Mouse (Mus musculus) layer of hippocampus, postnatal 25 days (tissue): ENCODE data around the gene Rara. TPM values are rescaled to one million over a fixed set of nuclear protein-coding genes. Genes with fewer than 3 reads are reported as not detected.
A peak's percentile ranks its signal among the peaks of the same experiment; 100 is the strongest.

ENCODE experiments used
- DNase-seq, 2 experiments: peaks; one replicate each; pipeline ENCODE4 v3.0.0; 2022; ENCODE audit warnings: mixed read lengths in 2 of 2, low spot score in 1 of 2; ENCODE audit errors: extremely low spot score in 1 of 2
- total RNA-seq, 2 experiments: library from RNA; stranded (reverse); gene quantifications; 2 replicates each; pipeline ENCODE4 v1.2.3; 2021

Gene Rara
- total RNA-seq, 2 experiments from 2014 or later, result 17.0 to 17.7 TPM

DNA sequence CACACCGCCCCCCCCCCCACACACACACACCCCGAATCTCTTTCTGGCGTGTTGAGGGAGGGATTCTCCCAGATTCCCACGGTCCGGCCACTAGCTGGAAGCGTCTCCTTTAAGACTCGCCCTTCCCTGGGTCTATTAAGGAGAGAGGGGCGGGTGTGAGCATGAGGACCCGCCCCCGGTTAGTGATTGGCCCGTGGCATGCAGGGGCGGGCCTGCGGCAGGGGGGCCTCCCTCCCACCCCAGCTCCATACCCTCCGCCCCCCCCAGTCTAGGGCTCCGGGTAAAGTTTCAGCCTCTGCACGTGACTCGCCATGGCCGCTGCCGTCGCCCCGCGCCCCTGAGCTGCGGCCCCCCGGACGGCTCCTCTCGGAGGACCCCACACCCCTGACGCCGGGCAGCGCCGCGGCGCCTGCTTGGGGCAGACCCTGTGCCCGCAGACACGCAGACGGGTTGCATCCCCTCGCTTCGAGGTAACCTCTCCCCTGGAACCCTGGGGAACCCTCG is 9.8 kb downstream of the Rara start:
- no peak for DNase-seq

DNA sequence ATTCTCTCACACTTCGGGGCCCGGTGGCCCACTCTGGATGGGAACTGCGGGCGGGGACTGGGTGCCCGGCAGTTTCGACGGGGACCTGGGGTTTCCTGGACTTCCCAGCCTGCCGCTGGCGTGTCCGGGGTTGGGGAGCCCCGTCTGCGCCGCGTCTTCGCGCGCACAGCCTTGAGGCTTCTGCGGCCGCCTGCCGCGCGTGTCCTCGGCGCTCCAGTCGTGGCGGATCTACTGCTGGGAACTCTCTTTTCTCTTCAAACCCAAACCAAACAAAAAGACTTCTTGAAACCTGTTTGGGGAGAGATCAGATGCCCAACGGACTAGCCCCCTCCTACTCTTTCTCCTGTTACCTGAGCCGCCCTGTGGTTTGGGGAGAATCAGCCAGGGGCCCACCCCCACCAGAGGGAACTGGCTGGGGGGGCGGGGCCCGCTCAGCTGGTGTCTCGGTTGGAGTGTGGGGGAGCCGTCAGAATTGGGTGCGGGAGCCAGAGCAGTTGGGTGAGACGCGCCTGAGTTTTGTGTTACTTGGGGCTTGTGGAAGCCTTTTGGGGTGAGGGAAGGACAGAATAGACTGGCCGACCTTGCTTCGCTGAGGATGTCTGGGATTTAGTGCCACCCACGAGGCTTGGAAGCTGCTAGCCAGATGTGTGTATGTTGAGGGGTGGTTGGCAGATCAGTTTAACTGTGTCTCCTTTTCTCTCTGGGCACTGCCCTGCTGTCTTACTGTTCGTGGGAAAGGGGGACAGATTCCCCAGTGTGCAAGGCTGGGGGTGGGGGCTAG is 10.5 kb downstream of the Rara start:
- DNase-seq, result no peak

DNA sequence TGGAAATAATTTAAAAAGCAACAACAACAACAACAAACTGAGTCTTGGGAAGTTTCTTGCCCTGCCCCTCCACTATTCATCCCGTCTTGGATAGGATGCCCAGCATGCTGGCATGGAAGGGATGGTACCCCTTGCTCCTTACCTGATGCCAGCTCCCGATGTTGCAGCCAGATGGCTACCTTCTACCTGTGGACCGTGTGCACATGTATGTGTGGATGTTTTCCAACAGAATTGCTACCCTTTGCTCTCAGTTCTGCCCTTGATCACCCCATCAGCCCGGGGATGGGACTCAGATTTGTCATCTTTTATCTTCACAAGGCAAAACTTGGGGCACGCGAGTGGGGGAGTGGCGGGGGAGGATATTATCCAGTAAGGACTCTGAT is 11.1 kb downstream of the Rara start:
- DNase-seq, result no peak

DNA sequence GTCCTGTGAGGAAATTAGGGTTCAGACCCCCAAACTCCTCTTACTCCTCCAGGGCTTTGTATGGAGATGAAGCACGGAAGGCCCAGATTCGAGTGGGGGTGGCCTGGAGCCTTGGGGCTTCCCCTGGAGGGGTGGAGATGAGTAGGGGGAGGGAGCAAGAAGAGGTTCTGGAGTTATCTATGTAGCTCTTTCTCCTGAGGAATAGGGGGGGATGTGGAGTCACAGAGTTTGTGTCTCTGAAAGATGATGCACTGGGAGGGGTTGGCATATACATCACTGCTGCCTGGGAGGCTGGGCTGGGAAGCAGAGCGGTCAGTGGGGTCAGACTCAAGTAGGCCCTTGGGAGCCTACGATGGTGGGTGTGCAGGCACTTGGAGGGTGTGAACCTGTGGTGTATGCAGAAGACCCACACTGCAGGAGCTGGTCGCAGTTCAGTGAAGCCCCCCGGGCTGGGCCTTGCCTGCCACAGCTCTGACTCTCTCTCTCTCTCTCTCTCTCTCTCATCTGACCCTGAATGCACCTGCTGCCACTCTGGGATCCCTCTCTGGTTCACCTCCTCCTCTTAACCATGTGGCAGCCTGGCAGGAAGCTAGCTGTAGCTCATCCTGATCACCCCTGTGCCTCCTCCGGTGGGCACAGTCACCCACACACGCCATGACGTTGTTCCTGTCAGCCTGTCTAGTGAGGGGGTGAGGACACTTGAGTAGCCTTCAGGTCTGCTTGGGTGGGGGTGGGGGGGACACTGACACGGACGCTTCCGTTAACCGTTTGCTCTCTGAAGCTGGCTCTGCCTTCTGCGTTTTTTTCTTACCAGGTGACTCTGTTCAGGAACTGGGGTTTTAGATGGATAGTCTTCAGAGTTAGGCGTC is 11.7 kb downstream of the Rara start:
- DNase-seq, result no peak

DNA sequence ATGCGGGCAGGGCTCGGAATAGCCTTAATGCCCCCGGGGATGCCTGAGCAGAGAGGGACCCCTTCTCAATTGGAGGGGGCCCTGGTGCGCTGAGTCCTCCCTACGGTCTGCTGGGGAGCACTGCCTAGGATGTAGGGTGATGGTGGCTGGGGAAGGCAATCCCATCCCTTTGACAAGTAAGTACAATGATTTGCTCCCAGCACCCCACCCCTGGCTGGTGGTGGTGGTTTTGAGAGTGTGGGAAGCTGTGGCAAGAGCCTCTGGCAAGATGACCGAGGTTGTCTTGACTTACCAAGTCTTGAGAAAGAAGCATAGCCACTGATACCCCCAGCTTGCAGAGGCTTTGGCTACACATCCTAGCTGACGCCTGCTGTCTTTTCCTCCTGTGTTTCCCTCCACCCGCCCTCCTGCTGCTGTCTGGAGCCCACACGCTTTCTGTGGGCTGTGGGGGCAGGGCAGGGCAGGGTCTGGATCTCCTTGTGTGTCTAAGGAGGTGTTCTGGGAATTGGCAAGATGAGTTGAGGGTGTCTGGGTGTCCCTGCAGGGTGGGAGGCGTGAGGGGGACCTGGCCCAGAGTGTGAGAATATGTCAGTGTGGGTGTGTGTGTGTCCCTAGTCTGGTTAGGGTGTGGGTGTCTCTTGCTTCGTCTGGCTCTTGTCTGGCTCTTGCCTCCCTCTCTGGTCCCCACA is 12.5 kb downstream of the Rara start:
- DNase-seq, result no peak

DNA sequence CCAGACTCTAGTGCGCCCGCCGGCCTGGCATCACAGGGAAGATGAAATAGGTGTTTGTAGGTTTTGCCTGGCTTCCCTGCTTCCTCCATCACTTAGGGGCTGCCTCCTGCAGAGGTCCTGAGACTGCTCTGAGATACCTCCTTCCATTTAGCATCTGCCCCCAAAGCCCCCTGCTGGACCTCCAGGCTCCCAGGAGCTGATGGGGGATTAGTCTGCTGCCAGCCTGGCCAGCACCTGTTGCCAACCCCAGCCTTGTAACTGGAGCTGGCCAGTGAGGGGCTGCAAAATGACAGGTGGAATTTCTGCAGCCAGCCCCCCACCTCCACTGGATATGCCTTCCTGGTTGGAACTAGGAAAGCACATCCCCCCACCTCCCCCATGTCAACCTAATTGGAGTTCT is 13.2 kb downstream of the Rara start:
- no peak for DNase-seq

DNA sequence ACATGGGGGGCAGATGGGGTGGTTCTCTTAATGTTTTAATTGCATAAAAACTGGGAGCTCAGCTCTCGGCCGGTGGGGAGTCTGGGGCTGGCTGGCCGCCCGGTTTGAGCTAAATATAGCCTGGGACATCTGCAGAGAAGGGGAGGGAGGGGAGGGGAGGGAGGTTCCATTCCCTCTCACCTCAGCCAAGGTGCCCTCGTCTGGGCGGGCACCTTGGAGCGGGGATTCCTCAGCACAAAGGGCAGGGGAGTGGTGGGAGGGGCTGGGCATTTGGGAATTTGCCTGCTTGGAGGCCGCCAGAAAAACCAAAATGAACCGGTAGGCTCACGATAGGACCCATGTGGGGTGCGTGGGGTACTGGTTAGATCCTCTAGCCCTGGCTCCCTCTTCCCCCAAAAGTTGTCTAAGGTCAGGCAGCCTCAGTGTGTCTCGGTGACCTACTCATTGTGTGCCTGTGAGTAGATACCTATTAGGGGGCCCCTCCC is 13.8 kb downstream of the Rara start:
- peak in 1 of 2 experiments; percentile 67 for DNase-seq

DNA sequence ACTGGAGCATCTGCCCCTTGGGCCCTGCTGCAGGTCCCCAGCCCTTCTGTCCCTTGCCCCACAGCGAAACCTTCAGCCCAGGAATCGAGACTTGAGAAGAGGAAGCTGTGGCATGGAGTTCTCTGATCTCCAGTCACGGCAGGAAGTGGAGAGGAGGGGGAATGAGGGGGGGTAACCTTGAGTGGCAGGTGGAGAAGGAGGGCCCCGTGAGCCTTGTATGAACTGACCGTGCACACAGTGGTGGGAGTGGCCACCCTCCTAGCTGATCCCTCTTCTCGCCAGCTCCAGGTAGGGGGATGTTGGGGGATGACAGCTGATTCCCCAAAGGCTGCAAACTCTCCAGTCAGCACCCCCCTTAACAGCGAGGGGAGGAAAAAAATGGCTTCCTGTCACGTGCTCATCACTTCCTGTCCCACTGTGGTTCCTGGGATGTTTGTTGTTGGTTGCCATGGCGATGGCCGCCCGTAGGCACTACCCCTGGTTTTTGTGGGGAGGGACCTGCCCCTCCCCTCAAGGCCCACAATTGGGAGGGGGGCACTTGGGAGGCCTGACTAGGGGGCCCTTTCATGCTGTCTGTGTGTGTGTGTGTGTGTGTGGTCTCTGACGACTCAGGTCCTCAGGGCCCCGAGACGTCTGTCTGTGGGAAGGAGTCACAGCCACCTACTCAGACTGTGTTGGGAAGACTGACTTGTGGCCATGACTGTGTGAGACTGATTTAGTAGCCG is 14.4 kb downstream of the Rara start:
- no peak for DNase-seq

DNA sequence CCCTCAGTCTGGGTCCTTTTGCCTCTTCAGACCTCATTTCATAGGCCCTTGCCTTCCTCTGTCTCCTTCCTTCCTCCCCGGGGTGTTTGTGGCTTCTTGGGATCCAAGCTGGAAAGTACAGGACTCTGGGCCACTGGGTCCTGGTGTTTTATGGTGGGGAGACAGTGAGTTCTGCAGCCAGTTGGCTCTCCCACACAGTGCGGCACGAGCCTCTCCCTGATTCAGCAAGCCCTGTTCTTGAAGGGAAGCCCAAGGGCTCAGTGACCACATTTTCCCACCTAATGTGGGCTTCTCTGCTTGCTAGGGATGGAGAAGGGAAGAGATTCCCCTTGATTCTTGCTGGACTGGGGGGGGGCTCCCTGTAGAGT is 14.9 kb downstream of the Rara start:
- no peak for DNase-seq

DNA sequence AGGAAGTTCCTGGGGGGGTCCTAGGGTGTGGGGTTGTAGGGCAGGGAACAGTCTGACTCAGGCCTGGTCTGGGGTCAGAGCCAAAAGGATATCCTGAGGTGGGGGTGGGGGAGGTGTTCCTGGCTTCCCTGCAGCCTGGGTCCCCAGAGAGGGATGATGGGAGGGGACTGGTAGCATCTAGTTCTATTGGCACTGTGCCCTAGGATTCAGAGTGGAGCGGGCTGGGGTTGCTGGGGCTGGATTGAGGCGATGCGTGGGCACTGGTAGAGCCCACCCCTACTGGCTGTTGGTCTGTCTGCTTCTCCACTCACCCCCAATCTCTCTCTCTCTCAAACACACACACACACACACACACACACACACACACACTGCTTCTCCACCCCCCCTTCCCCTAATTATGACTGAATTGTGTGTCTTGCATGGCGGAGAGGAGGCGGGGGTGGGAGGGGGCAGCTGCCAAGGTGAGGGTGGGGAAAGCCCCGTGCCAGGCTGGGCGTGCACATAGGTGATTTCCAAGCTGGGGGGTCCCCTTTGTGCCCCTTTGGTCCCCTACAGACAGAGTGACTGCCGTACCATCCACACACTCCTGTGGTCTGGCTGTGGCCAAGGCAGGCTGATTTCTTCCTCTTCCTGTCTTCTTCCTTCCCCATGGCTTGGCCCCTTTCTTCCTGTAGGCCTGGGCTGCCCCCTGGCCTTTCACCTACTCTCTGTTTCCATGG is 15.5 kb downstream of the Rara start:
- DNase-seq, result no peak

DNA sequence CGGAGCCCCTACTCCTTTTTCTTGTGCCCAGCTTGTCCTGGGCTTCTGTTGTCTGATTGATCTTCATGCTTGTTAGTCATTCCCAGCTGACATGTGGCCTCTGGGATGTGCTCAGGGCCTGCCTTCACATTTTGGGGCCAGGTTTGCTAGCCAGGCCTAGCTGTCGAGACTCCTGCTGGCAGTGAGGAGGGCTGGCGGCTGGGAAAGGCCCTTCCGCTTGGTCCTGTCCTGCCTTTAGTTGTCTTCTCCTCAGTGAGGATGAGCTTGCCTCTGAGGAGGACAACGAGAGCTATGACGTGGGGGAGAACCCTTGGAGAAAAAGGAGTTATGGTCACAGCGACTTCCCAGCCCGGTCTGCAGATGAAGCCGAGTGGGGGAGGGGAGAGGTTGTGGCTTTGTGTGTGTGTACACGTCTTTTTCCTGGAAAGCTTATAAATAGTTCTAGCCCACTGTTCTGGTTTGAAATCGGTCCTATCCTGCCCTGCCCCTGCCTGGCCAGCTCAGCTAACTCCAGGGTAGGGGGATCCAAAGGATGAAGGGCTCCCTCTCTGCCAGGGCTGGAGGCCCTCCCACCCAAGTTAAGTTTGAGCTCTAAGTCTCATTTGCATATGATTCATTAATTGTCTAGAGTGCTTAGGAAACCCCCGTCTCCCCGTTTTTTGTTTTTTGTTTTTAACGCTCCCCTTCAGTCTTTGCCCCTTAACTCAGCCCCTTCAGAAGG is 16.3 kb downstream of the Rara start:
- DNase-seq, result no peak

DNA sequence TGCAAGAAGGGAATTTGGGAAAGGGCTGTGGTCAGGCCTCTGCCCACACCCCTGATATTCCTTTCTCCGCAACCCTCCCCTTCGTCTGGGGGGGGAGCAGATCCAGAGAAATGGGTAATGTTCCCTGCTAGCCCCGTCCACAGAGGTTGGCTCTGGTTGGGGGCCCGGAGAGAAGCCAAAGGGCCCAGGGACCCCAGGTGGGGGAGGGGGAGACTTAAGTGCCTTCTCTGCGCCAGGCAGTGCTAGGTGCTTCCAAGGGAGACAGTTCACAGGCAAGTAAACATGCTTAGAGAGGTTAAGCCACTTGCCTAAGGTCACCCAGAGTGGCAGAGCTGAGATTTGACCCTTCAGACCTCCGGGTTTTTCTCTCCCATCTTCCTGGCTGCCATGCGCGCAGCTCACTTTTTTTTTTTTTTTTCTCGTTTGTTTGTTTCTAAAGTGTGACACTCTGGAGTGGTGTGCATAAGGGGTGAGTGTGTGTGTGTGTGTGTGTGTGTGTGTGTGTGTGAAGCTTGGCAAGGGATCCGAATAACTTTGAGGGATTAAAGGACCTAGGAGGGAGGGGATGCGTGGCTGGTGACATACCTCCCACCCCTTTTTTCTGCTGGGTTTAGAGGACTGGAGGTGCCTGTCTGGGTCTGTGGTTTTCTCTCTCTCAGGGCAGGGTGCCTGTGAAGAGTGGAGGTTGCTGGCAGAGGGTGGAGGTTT is 17.4 kb downstream of the Rara start:
- no peak for DNase-seq

DNA sequence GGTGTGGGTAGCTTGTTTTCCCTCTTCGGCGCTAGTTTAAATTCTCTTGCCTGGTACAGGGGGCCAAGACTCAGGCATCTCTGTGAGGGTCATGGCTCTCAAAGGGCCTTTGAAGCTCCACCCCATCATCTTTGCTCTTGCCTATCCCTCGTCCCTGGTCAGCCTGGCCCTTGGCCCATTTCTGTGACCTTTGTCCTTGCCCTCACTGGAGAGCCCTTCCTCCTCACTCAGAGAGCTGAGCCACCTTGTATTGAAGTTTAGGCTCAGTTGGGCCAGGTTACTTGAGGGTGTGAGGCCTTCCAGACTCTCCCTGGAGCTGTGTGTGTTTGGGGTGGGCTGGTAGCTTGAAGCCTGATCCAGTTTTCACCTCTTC is 18.0 kb downstream of the Rara start:
- DNase-seq, result no peak

DNA sequence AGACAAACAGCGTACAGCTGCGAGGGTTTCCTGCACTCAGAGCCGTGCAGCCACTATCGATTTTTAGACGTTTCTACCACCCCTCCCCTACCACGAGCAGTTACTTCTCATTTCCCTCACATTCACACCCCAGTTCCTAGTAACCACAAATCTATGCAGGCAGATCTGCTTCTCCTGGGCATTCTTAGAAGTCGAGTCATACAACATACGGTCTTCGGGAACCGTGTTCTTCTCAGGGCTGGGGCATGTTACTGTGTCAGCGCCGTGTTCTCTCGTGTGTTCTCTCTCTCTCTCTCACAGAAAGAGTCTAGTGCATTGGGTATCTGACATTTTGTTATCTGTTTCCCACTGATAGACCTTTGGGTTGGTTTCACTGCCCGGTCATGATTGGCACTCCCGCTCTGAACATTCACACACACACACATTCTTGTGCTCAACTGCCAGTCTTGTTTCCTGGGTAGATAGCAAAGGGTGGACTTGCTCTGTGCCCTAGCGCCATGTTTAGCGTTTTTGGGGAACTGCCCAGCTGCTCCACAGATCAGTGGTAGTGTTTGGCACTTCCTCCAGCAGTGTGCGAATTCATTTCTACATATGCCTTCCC is 20.5 kb downstream of the Rara start:
- DNase-seq, result no peak

DNA sequence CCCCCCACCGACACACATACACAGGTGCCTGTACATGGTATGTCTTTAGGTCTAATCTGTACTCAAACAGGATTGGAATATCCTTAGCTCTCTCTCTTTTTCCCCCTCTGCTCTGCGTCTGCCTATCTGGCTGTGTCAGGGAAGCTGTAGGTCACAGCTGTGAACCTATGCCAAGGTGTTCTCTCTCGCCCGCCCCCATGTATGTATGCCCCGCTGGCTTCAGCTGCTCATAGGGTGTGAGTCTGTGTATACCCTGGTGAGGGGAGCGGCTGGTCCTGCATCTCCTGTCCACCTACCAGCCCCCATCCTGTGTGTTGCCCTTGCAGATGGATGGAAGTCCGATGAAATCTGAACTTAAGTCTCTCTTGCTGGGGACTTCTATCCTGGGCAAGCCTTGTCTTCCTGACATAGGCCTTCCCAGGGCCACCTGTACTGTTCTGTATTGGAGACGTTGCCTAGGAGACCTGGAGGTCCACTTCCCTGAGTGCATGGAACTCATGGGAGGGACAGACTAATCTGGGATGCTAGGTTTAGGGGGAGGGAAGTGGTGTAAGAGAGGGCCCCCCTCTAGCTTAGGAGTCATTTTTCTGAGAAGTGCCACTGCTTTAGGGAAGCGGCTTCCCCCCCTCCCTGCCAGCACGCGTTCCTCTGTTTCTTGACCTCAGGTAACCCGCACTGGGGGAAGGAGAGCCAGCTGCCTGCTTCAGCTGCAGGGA is 21.8 kb downstream of the Rara start:
- DNase-seq, result no peak

DNA sequence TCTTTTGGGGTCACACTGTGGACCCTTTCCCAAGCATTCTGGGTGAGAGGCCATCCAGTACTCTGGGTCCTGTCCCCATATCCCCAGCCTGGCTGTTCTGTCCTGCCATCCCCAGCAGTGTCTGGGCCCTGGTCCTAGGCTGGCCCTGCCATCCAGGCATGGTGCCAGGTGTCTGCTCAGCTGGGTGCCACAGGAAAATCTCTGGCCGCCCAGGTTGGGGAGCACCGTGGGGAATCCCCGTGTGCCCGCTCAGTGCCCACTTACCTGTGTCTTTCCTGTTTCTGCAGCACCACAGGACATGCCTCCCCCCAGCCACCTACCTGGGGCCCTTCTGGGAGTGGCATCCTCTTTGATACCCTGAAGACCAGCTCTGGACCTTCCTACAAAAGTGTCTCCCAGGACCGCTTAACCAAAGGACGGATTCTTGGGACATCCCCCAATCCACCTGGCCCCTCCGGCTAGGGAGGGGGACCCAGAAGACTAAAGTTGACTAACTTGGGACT is 22.4 kb downstream of the Rara start:
- no peak for DNase-seq

DNA sequence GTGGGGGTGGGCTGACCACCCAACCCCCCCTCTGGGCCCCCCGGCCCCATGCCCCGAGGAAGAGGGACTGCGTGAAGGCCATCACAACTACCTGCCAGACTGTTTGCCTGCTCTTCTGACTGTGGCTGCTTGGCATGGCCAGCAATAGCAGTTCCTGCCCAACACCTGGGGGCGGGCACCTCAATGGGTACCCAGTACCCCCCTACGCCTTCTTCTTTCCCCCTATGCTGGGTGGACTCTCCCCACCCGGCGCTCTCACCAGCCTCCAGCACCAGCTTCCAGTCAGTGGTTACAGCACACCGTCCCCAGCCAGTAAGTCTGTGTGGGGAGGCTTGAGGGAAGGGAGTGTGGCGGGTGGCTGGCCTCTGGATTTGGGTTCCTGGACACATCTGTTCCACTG is 22.9 kb downstream of the Rara start:
- DNase-seq, result no peak
